Mouse (Mus musculus): ENCODE measurements around the gene Efna2.

Gene Efna2

GRCm38 (mm10) chr10:80179068-80180051 lies at the start of gene Efna2:
TSS of gene Efna2 (plus strand) at chr10:80179482.
- peak; percentile 72 for DNase-seq

GRCm38 (mm10) chr10:80129846-80130245 lies 49.4 kb upstream of the Efna2 start:
- no peak for DNase-seq

DNA sequence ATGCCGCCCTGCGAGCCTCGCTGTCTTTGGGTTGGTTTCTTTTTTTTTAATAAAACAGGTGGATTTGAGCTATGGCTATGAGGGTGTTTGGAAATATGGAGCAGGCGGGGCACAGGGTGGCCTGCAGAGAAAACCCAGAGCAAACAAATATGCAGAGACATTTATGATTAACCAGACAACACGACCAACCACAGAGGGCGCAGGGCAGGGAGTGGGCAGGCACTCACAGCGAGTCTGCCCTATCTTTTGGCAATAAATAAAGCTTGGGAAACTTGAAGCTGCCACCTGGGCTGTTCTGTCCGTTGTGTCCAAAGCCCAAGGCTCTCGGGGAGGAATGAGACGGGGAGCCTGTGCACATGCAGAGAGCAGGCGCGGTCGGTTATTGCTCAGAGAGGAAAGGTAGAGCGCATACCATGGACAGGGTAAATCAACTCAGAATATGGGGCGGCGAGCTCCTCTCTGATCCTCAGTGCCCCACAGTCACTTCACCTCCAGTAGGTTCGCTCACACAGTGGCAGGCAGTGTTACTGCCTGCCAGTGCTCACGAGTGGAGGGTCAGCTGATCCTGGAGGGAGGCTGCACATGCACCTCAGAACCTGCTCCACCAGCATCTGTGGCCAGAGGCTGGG lies 48.8 kb upstream of the Efna2 start:
- no peak for DNase-seq

GRCm38 (mm10) chr10:80131316-80131951 lies 47.8 kb upstream of the Efna2 start:
- DNase-seq, result peak; percentile 64

DNA sequence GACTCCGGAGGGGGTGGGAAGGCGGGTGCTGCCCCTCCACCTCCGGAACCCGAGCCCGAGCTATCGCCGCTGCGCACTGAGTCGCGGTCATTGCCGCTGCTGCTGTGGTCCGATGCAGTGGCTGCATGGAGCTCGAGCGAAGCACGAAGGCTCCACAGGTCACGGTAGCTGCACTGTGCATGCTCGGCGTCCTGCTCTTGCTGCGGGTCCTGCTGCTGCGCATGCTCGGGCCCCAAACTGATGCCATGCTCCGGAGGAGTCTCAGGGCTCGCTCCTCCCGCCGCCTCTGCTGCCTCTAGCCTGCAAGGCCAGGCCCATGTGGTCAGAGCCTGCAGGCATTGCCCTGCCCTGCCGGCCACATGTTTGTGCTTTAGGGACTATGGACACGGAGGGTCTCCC lies 47.3 kb upstream of the Efna2 start:
- DNase-seq, result no peak

- no peak for DNase-seq
These were observed 45.9 kb upstream of the Efna2 start for GRCm38 (mm10) chr10:80133226-80133849.

DNA sequence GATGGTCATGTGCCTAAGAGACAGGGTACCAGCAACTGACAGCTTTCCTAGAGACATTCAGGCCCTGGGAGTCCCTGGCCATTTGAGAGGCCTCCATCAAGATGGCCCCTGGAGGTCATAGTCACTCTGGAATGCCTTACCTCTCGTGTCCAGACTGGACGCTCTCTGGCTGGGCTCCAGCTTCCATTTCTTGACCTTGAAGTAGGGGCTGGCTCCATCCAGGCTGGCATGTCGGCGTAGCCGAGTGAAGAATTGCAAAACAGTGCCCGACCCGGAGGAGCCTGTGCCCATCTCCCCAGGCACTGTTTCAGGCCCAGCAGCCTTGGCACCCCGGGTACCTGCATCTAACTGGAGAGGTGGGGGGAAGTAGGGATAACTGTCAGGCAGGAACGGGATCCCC lies 44.9 kb upstream of the Efna2 start:
- DNase-seq, result no peak

- no peak for DNase-seq
These were observed 44.1 kb upstream of the Efna2 start for GRCm38 (mm10) chr10:80135161-80135560.

DNA sequence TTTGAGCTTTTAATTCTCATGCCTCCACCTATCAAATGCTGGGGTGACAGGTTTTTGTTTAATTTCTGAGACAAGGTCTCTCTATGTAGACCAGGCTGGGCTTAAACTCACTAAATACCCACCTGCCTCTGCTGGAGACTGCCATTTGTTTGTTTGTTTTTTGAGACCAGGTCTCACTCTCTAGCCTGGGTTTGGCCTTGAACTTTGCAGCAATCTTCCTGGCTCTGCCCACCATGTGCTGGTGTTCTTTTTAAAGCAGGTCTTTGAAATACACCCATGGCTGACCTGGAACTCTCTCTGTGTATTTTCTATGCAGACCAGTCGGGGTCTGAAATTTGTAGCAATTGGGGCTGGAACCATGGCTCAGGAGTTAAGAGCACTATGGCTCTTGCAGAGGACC lies 43.6 kb upstream of the Efna2 start:
- DNase-seq, result no peak

DNA sequence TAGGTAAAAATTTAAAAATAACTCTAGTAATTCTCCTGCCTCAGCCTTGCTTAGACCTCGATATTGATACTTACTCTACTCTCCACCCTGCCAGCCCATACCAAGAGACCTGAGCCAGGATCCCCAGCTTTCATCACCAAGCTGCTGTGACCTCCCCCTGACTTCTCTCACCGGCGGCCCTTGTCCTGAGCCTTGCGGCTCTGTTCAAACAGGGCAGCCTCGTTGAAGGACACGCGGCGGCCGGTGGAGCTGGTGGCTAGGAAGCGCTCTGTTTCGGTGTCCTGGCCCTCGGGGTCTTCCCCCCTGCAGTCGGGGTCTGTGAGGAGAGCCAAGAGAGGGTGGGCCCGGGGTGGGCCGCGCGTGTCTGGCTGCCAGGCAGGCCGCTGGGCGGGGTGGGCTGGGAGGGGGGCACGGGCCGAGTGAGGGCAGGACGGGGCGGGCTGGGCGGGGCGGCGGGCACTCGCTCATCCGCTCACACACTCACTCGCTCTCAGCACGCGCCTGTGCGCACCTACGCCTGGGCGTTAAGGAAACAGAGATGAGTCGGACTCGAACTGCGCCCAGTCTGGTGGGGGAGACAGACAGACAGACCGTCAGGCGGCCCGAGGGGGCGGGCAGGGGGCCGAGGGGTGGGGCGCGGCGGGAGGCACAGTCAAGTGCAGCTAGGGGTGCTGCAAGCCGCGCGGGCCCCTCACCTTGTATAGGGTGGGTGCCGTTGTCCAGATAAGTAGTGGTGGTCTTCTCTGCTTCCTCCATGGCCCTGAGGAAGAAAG lies 42.9 kb upstream of the Efna2 start:
- DNase-seq, result no peak

DNA sequence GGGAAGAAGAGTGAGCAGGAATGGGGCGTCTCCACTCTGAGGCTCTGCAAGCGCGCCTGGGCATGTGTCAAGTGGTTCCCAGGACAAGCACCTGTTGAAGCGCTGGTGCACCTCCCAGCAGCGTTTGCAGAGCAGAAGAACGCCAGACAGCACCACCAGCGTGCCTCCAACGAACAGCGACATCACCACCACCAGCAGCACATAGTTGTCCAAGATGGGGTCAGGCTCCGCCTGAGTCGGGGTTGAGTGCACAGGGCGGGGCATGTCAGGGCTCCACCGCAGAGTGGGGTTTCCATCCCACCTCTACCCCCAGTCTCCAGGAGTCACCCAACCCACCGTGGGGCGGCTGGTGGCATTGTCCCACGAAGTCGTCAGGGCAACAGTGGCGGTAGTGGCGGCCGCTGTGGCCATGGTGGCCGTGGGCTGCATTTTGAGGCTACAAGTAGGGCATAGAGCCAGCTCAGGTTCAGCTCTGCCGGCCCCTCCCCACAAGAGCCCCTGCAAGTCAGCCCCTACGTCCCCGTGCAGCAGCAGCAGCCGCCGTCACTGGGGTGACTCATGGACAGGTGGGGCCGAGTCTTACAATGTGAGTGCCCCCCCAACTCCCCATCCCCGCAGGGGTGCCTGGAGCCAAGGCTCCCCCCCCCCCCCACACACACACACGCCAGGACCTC lies 42.2 kb upstream of the Efna2 start:
- DNase-seq, result no peak

DNA sequence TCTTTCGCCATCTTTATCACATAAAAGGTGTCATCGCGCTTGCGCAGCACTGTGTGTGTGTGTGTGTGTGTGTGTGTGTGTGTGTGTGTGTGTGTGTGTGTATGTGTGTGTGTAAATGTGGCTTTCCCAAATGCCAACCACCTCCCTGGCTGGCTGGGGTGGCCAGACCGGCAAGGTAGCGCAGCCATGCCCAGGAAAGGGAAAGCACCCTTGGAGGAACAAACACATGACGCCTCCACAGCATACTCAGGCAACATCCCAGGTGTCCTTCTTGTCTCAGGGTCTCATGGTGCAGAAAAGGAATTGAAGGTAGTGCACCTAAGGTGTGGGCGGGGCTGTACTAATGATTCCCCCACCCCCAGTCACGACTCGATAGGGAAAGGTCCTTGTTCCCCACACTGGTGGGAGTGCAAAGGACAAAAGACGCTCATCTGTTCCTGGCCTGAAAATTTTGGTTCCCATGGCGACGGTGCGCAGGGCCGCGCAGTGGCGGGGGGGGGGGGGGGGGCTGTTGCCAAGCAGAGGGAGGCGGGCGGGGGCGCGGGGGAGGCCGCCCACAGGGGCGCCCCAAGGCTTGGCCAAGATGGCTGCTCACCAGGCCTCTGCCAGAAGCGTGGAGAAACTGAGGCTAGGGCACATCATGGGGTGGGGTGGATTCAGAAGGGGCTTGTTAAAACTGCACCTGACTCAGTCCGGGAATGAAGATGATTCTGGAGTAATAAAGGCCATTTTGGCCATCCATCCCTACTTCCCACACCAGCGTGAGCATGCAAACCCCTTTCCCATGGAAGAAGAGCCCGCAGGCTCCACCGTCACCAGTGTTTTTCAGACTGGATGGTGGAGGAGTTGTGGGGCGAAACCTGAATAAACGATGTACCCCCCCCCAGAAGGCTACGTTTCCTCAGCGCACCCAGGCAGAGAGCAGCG lies 41.4 kb upstream of the Efna2 start:
- no peak for DNase-seq

- DNase-seq, result peak; percentile 86
These were observed 40.5 kb upstream of the Efna2 start, which contains the start of gene Atp5d for GRCm38 (mm10) chr10:80138553-80139438. TSS of gene Atp5d (plus strand) at chr10:80138632.

GRCm38 (mm10) chr10:80139439-80139775 lies 39.9 kb upstream of the Efna2 start:
- DNase-seq, result no peak

DNA sequence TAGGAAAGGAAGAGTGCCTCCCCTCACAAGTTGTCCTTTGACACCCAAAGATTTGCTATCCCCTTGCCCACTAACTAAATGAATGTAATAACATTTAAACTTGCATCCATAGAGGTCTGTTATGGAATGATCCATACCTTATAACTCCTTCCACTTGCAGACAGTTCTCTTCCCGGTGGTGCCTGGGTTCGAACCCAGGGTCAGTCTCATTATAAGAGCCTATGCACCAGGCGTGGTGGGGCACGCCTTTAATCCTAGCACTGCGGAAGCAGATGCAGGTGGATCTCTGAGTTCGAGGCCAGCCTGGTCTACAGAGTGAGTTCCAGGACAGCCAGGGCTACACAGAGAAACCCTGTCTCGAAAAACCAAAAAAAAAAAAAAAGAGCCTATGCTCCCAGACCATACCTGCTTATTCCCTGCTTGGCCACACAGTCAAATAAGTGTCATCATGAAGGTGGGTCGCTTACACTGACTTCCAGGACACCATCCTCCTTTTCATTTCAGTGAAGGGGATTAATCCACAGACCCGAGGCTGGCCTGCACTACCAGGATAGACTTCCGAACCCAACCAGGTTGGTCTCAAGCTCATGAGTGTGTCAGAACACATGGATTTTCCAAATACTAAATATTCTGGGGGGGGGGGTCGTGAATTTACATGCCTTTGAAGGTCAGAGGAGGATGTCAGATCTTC lies 39.2 kb upstream of the Efna2 start:
- no peak for DNase-seq

DNA sequence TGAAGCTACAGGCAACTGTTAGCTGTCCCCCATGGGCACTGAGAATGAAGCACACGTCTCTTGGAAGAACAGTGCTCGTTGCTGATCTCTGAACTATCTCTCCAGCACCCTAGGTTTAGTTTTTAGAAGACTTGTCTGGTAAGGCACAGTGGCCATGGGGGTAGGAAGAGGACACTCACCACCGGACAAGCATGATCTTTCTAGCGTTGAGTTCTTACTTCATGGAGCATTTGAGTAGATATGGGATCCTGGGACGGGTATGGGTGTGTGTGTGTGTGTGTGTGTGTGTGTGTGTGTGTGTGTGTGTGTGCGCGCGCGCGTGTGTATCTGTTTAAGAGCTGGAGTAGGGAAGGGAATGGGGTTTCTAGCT lies 38.6 kb upstream of the Efna2 start, which contains the start of gene Cbarp:
Cbarp (minus strand) TSS at position 170 of the 370 bp plus-strand sequence.
- no peak for DNase-seq

DNA sequence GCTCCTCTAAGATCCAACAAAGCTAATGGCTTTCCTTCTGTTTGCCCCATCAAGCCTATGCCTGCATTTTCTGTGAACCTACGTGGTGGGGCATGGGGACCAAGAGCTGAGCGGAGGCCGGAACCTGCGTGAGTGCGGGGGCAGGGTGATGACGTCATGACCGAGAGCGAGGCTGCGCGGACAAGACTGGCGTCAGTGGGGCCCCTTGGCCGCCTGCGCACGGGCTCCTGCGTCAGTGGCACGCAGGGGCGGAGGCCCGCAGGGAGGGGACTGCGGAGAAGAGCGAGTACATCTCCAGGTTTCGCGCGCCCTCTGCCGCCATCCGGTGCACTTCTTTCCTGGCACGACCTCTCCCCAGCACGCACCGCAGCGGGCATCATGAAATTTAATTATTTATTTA lies 38.0 kb upstream of the Efna2 start:
- peak; percentile 98 for DNase-seq

- peak; percentile 92 for DNase-seq
These were observed 37.3 kb upstream of the Efna2 start for GRCm38 (mm10) chr10:80141786-80142529.
